ENCODE assay signal across 33 mouse cellular contexts in the genomic region with DNA sequence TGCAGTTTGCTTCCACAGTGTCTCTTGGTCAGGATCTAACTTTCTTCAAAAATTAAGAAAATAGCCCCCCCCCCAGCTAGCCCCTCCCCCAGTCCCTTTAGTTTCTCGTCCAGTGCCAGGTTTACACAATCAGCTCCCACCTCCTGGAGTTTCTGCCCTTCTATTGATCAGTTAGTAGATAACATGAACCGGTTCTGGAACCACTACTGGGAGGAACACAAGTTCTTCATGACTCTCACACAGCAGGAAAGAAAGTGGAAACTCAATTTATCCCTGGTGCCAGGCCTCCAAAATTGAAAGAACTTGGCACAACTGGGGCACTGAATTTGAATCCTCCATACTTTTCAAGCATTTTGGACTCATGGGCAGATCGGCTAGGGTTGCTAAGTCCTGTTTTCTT.
"Had no signal": no experiment of that assay in that cellular context is flagged by ENCODE, and none has a peak within 500 bp of the region (broad histone marks: within the 10 kb centered on the region; RNA-seq: fewer than 3 reads in every experiment).

No protein-coding gene starts in this region.

- H3K36me3 ChIP-seq: heart, embryonic 10.5 days; heart, embryonic 12.5 days; heart, embryonic 13.5 days; heart, embryonic 15.5 days; hindbrain, embryonic 10.5 days; hindbrain, embryonic 12.5 days; hindbrain, embryonic 13.5 days; hindbrain, embryonic 15.5 days; intestine, embryonic 15.5 days; kidney, embryonic 15.5 days had no signal

- H3K9ac ChIP-seq: heart, embryonic 12.5 days; heart, embryonic 13.5 days; heart, embryonic 15.5 days; hindbrain, embryonic 12.5 days; hindbrain, embryonic 13.5 days; hindbrain, embryonic 14.5 days; hindbrain, embryonic 15.5 days; intestine, embryonic 15.5 days; kidney, embryonic 15.5 days had no signal

- DNase-seq: heart, postnatal 10 days; heart, postnatal 14 days; heart, postnatal 36 days; heart, postnatal 4 days; kidney, adult 11 months; kidney, adult 18-20 months; kidney, adult 2 months; kidney, adult 8-10 months; kidney, adult 9 months; kidney, postnatal 10 days; kidney, postnatal 14 days; kidney, postnatal 25 days; kidney, postnatal 36 days; kidney, postnatal 4 days; layer of hippocampus, adult 9-11 months; layer of hippocampus, postnatal 36 days had no signal

- H3K9me3 ChIP-seq: heart, embryonic 10.5 days; heart, embryonic 12.5 days; heart, embryonic 13.5 days; heart, embryonic 15.5 days; hindbrain, embryonic 10.5 days; hindbrain, embryonic 12.5 days; hindbrain, embryonic 13.5 days; hindbrain, embryonic 15.5 days; intestine, embryonic 15.5 days; kidney, embryonic 15.5 days had no signal

- H3K4me1 ChIP-seq: heart, embryonic 10.5 days; heart, embryonic 12.5 days; heart, embryonic 13.5 days; heart, embryonic 15.5 days; hindbrain, embryonic 10.5 days; hindbrain, embryonic 12.5 days; hindbrain, embryonic 13.5 days; hindbrain, embryonic 15.5 days; intestine, embryonic 15.5 days; kidney, embryonic 15.5 days had no signal

- H3K4me3 ChIP-seq: heart, adult 2 months; heart, embryonic 10.5 days; heart, embryonic 12.5 days; heart, embryonic 13.5 days; heart, embryonic 15.5 days; hindbrain, embryonic 10.5 days; hindbrain, embryonic 12.5 days; hindbrain, embryonic 13.5 days; hindbrain, embryonic 15.5 days; intestine, embryonic 15.5 days; kidney, embryonic 15.5 days; layer of hippocampus, adult 2 months had no signal

- H3K27ac ChIP-seq: heart, adult 2 months; heart, embryonic 10.5 days; heart, embryonic 13.5 days; heart, embryonic 15.5 days; hindbrain, embryonic 10.5 days; hindbrain, embryonic 12.5 days; hindbrain, embryonic 13.5 days; hindbrain, embryonic 14.5 days; hindbrain, embryonic 15.5 days; hindbrain, postnatal 0 days; intestine, embryonic 15.5 days; kidney, embryonic 15.5 days; kidney, postnatal 0 days; layer of hippocampus, adult 2 months had no signal

- H3K4me2 ChIP-seq: heart, embryonic 11.5 days; heart, embryonic 12.5 days; heart, embryonic 13.5 days; heart, embryonic 15.5 days; hindbrain, embryonic 12.5 days; hindbrain, embryonic 13.5 days; hindbrain, embryonic 14.5 days; hindbrain, embryonic 15.5 days; intestine, embryonic 15.5 days; kidney, embryonic 15.5 days had no signal

- H3K27me3 ChIP-seq: heart, embryonic 12.5 days; heart, embryonic 13.5 days; heart, embryonic 15.5 days; hindbrain, embryonic 12.5 days; hindbrain, embryonic 15.5 days; intestine, embryonic 15.5 days; kidney, embryonic 15.5 days had no signal

- ATAC-seq: intestine, embryonic 15.5 days; intestine, postnatal 0 days had no signal
